Mouse (Mus musculus) small intestine, adult 2 months (tissue): ENCODE measurements around the gene Lrrc52. TPM values are rescaled to one million over a fixed set of nuclear protein-coding genes. Genes with fewer than 3 reads are reported as not detected.

ENCODE experiments used
- H3K27ac ChIP-seq: fragments of 200-500 bp; 2 replicates; pipeline ENCODE4 v1.5.1; 2012; ENCODE audit warnings: low read depth, low read length, control low read depth, inconsistent platforms; ENCODE audit not compliant: insufficient read depth
- H3K27me3 ChIP-seq: fragments of 200-500 bp; 2 replicates; pipeline ENCODE4 v1.6.1; 2012; ENCODE audit warnings: mild to moderate bottlenecking, moderate library complexity, low read length, inconsistent platforms; ENCODE audit not compliant: control insufficient read depth, insufficient read depth
- H3K36me3 ChIP-seq: fragments of 200-500 bp; 2 replicates; pipeline ENCODE4 v1.6.1; 2012; ENCODE audit warnings: mild to moderate bottlenecking, low read length, control low read depth, inconsistent platforms; ENCODE audit not compliant: control insufficient read depth, insufficient read depth
- H3K4me1 ChIP-seq: fragments of 200-500 bp; 2 replicates; pipeline ENCODE4 v1.6.1; 2012; ENCODE audit warnings: low read length, inconsistent platforms, mixed read lengths; ENCODE audit not compliant: control insufficient read depth, insufficient read depth, insufficient read length
- H3K4me3 ChIP-seq: fragments of 200-500 bp; 2 replicates; pipeline ENCODE4 v1.5.1; 2012; ENCODE audit warnings: low read depth, mild to moderate bottlenecking, control low read depth, inconsistent platforms, low read length, moderate library complexity
- CTCF ChIP-seq: fragments of 200-500 bp; IDR thresholded peaks from 2 replicates; pipeline ENCODE4 v1.5.1; 2012; ENCODE audit warnings: low read depth, mild to moderate bottlenecking, control low read depth, inconsistent platforms, low read length, moderate library complexity, mixed read lengths; ENCODE audit not compliant: insufficient replicate concordance, insufficient read length; ENCODE audit errors: extremely low read depth
- POLR2A ChIP-seq: fragments of 200-500 bp; IDR thresholded peaks from 2 replicates; pipeline ENCODE4 v1.6.1; 2012; ENCODE audit warnings: low read depth, mild to moderate bottlenecking, control low read depth, inconsistent platforms, low read length, moderate library complexity
- WGBS: fragments of 180-500 bp; shearing (Covaris S2); methylation state at CpG from one replicate; pipeline ENCODE4 v1.1.7; 2018; 5-methylcytosine and 5-hydroxymethylcytosine counted together
- polyA plus RNA-seq: library from polyadenylated mRNA; depleted of rRNA; stranded (reverse); fragments of >200 nt; gene quantifications from 2 replicates; pipeline ENCODE4 v1.2.3, GENCODE M21; 2012; rRNA removed

The Lrrc52 gene
- polyA plus RNA-seq, 1 experiment = not detected

- H3K4me3 ChIP-seq = no peak overlapping the region
- H3K27me3 ChIP-seq = peaks cover 3% of the 10 kb centered on the region; the same call in 1 of the 2 replicates
- no peaks in the 10 kb centered on the region for H3K36me3 ChIP-seq
- no peak for TF ChIP-seq POLR2A
- no peak for TF ChIP-seq CTCF
- no peak overlapping the region for H3K27ac ChIP-seq
- no peaks in the 10 kb centered on the region for H3K4me1 ChIP-seq
- WGBS = 2% methylated on average over 7 of the region's 7 CpGs
These were observed 51.7 kb downstream of the Lrrc52 start for GRCm38 (mm10) chr1:167414846-167415245.

DNA sequence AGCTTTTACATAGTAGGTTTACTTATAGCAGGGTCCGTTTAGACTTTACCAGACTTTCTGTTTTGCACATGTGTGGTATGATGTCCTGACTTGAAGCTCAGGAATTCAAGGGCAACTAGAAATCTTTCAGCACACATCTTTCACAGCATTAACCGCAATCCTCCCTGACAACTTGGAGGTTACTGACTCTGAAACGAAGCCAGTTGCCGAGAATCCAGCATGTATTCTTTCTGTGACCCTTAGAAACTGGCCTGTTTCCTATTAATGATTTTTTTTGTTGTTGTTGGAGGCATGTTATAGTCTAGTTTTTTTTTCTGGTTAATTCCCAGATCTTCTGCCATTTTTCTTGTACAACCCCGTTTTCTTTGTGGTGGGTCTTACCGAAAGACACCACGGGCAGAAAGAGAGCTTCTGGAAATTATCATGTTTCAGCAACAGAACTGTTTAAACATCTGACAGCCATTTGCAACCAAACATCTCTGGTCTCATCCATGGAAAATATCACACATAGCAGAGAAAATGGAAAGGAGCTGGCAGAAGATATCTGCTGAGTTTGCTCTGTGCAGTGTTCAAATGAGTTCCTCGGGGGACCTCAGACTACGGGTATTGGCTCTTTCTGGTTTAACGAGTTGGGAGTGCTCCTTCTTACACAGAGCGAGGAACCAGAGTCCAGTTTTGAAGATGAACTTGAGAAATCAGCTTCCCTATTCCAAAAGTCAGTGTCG, 54.4 kb downstream of the Lrrc52 start:
- Histone ChIP-seq H3K4me1 (no peaks in the 10 kb centered on the region), H3K27ac (no peak overlapping the region), H3K27me3 (peaks cover 9% of the 10 kb centered on the region), H3K36me3 (no peaks in the 10 kb centered on the region), H3K4me3 (no peak overlapping the region)
- WGBS = 60% methylated on average over 12 of the region's 12 CpGs
- TF ChIP-seq CTCF (no peak), POLR2A (no peak)

- WGBS = 73% methylated on average over 4 of the region's 4 CpGs
- Histone ChIP-seq H3K4me1 (no peaks in the 10 kb centered on the region), H3K36me3 (no peaks in the 10 kb centered on the region), H3K27me3 (peaks cover 9% of the 10 kb centered on the region), H3K4me3 (no peak overlapping the region), H3K27ac (no peak overlapping the region)
- TF ChIP-seq POLR2A = no peak
These were observed 57.0 kb downstream of the Lrrc52 start for GRCm38 (mm10) chr1:167409601-167410000.

- Histone ChIP-seq H3K4me1 (no peaks in the 10 kb centered on the region), H3K27ac (no peak overlapping the region), H3K27me3 (peaks cover 8% of the 10 kb centered on the region), H3K4me3 (no peak overlapping the region), H3K36me3 (no peaks in the 10 kb centered on the region)
- TF ChIP-seq CTCF = no peak
- no peak for TF ChIP-seq POLR2A
- WGBS = 79% methylated on average over 4 of the region's 4 CpGs
These were observed 61.3 kb downstream of the Lrrc52 start for GRCm38 (mm10) chr1:167405237-167405636.

Other genes starting within 250 kb of the Lrrc52 start
- 11.3 and 26.5 TPM in 2 replicates for gene Uck2, start 181.5 kb downstream of the Lrrc52 start, polyA plus RNA-seq
- 9.6 and 20.5 TPM in 2 replicates for gene Tmco1, start 158.4 kb downstream of the Lrrc52 start, polyA plus RNA-seq
- 33.8 and 112 TPM in 2 replicates for gene Aldh9a1, start 116.8 kb downstream of the Lrrc52 start, polyA plus RNA-seq
- gene Mgst3, start 72.9 kb downstream of the Lrrc52 start, polyA plus RNA-seq = 1,045 and 1,081 TPM in 2 replicates
- 0.13 and 0.17 TPM in 2 replicates for gene Rxrg, start 131.6 kb upstream of the Lrrc52 start, polyA plus RNA-seq
- 0.35 and 0.41 TPM in 2 replicates for gene Lmx1a, start 222.5 kb upstream of the Lrrc52 start, polyA plus RNA-seq